Mouse (Mus musculus) kidney, postnatal 0 days (tissue): ENCODE measurements at regions not wholly inside any gene's neighbourhood (a gene's known extent, or its start where the extent isn't known, plus 50 kb on each side); places are given as distances from the start of the nearest gene placed in this dataset.

ENCODE experiments used
- ATAC-seq: fragments of 200-750 bp; cut with Nextera tagmentation; replicated peaks from 2 replicates; pipeline ENCODE4 v1.8.0; 2017; ENCODE audit warnings: low read depth, moderate number of reproducible peaks, moderate TSS enrichment, moderate library complexity; ENCODE audit not compliant: low FRiP score
- DNase-seq: peaks from one replicate; pipeline ENCODE4 v3.0.0-alpha.2; 2016; ENCODE audit warnings: low spot score
- H3K27ac ChIP-seq: fragments of 300-500 bp; sonication (generic); 2 replicates; pipeline ENCODE4 v1.5.1; 2014; ENCODE audit warnings: mild to moderate bottlenecking
- H3K27me3 ChIP-seq: fragments of 300-500 bp; sonication (generic); 2 replicates; pipeline ENCODE4 v1.6.1; 2014; ENCODE audit warnings: low read length, mixed read lengths; ENCODE audit not compliant: insufficient read depth
- H3K36me3 ChIP-seq: fragments of 300-500 bp; sonication (generic); 2 replicates; pipeline ENCODE4 v1.6.1; 2014; ENCODE audit warnings: low read length, mixed read lengths; ENCODE audit not compliant: insufficient read depth
- H3K4me1 ChIP-seq: fragments of 300-500 bp; sonication (generic); replicated peaks from 2 replicates; pipeline ENCODE4 v1.6.1; 2014; ENCODE audit warnings: antibody characterized with exemption, low read length, mixed read lengths; ENCODE audit not compliant: insufficient read depth
- H3K4me2 ChIP-seq: fragments of 300-500 bp; sonication (generic); 2 replicates; pipeline ENCODE4 v1.6.1; 2014; ENCODE audit warnings: mild to moderate bottlenecking, low read length, moderate library complexity, mixed read lengths
- H3K4me3 ChIP-seq: fragments of 300-500 bp; sonication (generic); replicated peaks from 2 replicates; pipeline ENCODE4 v1.5.1; 2014; ENCODE audit warnings: low read depth, low read length
- H3K9ac ChIP-seq: fragments of 300-500 bp; sonication (generic); 2 replicates; pipeline ENCODE4 v1.6.1; 2014; ENCODE audit warnings: low read depth, low read length
- H3K9me3 ChIP-seq: fragments of 300-500 bp; sonication (generic); replicated peaks from 2 replicates; pipeline ENCODE4 v1.6.1; 2016; ENCODE audit warnings: low read length, inconsistent platforms, mixed read lengths
- CTCF ChIP-seq: IDR thresholded peaks from 2 replicates; pipeline ENCODE4 v1.5.1; 2016; ENCODE audit warnings: antibody characterized with exemption, low read depth, mild to moderate bottlenecking, moderate library complexity
- WGBS: fragments of 180-500 bp; shearing (Covaris S2); extraction: QIAGEN DNeasy Blood & Tissue Kit; methylation state at CpG from one replicate; pipeline ENCODE4 v1.1.7; 2014; 5-methylcytosine and 5-hydroxymethylcytosine counted together

DNA sequence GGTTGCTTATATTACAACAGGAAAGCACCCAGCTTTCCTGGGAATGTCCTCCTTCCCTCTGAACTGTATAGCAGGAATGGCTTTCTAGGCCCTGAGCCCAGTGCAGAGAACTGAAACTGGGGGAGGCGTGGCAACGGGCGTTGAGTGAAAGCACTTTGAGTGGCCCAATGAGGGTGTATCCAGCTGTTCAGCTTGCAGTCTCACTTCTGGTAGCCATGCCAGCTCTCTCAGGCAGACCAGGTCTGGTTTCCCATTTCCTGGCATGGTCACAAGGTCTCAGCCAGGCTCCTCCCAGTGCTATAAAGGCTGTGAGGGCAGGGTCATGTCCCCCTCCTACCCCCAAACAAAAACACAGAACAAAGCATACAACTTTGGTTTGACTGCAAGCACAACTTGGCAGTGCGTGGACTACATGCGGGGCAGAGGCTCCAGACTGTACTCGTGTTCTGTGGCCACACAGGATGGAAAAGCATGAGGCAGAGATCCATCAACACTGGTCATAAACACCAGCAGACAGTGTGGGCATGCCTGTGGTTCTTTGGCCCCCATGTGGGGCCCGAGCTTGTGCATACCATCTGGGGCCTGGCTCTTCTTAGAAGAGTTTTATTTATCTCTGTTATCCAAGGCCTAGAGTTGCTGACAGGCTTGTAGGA is 69.1 kb upstream of the Thpo start:
- Histone ChIP-seq H3K9me3 (no peaks in the 10 kb centered on the region), H3K27me3 (no peaks in the 10 kb centered on the region), H3K4me2 (no peak overlapping the region), H3K36me3 (no peaks in the 10 kb centered on the region), H3K9ac (no peak overlapping the region), H3K4me1 (peaks cover 10% of the 10 kb centered on the region; the same call in 1 of the 2 replicates), H3K27ac (no peak overlapping the region), H3K4me3 (no peak overlapping the region)
- WGBS: 52% methylated on average over 7 of the region's 7 CpGs
- DNase-seq (peak; percentile 52), ATAC-seq (0 out of 2 replicates have a peak, but pooled peaks have one; percentile 34)
- TF ChIP-seq CTCF: no peak

DNA sequence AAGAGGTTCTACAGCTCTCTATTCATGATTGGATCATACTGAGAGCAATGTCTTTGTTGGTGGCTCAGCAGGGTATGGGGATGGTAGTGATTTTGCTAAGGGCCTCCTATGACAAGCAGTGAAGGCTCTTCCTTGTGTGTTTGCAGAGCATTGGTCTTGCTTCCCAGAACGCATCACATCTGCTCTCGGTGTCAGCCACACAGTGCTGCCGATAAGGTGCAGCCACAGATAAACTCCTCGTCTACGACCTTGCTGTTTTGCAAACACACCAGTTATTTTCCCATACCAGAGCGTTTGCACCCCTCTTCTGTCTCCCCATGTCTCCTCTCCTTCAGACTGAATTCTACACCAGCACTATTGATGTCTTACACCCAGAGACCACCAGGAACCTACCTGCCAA is 68.4 kb upstream of the Thpo start:
- no peak for DNase-seq
- Histone ChIP-seq H3K36me3 (no peaks in the 10 kb centered on the region), H3K4me1 (peaks cover 10% of the 10 kb centered on the region; the same call in 1 of the 2 replicates), H3K27me3 (no peaks in the 10 kb centered on the region), H3K4me2 (no peak overlapping the region), H3K4me3 (no peak overlapping the region), H3K9me3 (no peaks in the 10 kb centered on the region), H3K27ac (no peak overlapping the region), H3K9ac (no peak overlapping the region)
- no peak for TF ChIP-seq CTCF
- WGBS: 84% methylated on average over 6 of the region's 6 CpGs
- no peak for ATAC-seq

DNA sequence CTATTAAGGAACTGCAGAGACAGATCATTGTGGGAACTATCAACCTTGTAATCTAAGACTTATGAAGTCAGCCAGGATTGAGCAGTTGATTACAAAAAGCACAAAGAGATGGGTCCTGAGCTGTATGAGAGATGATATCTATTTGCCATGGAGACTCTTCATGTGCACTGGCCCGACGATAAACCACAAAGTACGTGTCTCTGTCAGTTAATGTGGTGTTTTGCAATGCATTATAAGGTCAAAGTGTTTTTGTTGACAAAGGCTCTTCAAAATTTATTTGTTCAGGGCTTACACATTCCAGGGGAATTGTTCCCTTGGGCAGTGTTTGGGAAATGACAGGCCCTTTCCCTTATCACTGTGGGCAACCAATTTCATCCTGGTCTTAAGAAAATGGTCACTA is 65.7 kb upstream of the Thpo start:
- TF ChIP-seq CTCF: no peak
- Histone ChIP-seq H3K9ac (no peak overlapping the region), H3K27me3 (no peaks in the 10 kb centered on the region), H3K4me1 (peaks cover 8% of the 10 kb centered on the region; the same call in 1 of the 2 replicates), H3K4me3 (no peak overlapping the region), H3K36me3 (no peaks in the 10 kb centered on the region), H3K27ac (no peak overlapping the region), H3K4me2 (no peak overlapping the region), H3K9me3 (no peaks in the 10 kb centered on the region)
- DNase-seq: no peak
- ATAC-seq: no peak
- 92% methylated on average over 3 of the region's 3 CpGs for WGBS

DNA sequence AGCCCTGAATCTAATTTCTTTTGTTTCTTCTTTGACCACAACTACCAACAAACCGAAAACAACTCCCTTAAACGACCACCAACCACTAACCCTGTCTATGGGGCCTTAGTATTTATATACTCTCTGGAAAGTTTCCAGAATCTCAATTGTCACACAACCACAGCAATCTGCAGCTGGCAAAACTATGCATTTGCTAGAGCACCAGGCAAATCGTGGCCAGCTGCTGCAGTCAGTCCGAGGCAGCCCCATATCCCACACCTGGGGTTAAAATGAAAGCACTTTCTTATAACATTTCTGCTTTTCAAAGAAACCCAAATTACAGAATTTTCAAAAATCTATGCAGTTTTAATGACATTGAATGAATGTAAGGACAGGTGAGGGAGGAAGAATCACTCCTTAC is 63.8 kb upstream of the Thpo start:
- H3K27ac ChIP-seq: no peak overlapping the region
- H3K4me2 ChIP-seq: no peak overlapping the region
- H3K27me3 ChIP-seq: no peaks in the 10 kb centered on the region
- H3K9me3 ChIP-seq: no peaks in the 10 kb centered on the region
- no peak for TF ChIP-seq CTCF
- H3K4me1 ChIP-seq: no peaks in the 10 kb centered on the region
- H3K36me3 ChIP-seq: no peaks in the 10 kb centered on the region
- WGBS: 60% methylated on average over 4 of the region's 4 CpGs
- H3K9ac ChIP-seq: no peak overlapping the region
- no peak overlapping the region for H3K4me3 ChIP-seq
- no peak for DNase-seq
- no peak for ATAC-seq

DNA sequence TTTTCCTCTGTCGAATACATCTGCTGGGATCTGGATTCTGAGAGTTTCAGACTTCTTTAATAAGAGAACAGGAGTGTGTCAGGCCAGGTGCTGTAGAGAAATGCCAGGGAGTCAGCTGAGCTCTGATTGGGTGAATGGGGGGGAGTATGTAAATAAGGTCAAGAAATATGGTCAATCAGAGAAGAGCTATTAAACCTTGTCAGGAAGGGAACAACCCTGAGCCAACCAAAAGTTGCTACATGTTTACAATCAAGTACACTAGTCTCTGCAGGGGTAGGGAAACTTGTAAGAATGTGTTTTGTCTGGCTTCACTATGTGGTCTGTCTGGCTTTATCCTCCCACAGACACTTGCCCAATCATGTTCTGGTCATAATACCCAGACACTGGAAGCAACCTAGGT is 60.4 kb upstream of the Thpo start:
- 76% methylated on average over 1 of the region's 1 CpGs for WGBS
- H3K4me1 ChIP-seq: no peaks in the 10 kb centered on the region
- ATAC-seq: no peak

More for the DNA sequence above, 60.4 kb upstream of the Thpo start:
- Histone ChIP-seq H3K9ac (no peak overlapping the region), H3K36me3 (no peaks in the 10 kb centered on the region), H3K27me3 (no peaks in the 10 kb centered on the region), H3K4me2 (no peak overlapping the region), H3K9me3 (no peaks in the 10 kb centered on the region), H3K4me3 (no peak overlapping the region), H3K27ac (no peak overlapping the region)
- TF ChIP-seq CTCF: no peak
- no peak for DNase-seq
